Mouse (Mus musculus): ENCODE measurements around the gene Phf14. TPM values are rescaled to one million over a fixed set of nuclear protein-coding genes. Genes with fewer than 3 reads are reported as not detected.
"Not testable (repeated sequence)": the region's sequence is repeated elsewhere in the genome, so short reads cannot be mapped to it uniquely, and the experiment has no call there.

The Phf14 gene
- total RNA-seq (2014; rRNA removed) (81.5 and 84.4 TPM in 2 replicates), polyA plus RNA-seq (2015; fragmentation: Nextera tagmentation; extraction: Ambion mirVana) (86.2 and 89.3 TPM in 2 replicates)

DNA sequence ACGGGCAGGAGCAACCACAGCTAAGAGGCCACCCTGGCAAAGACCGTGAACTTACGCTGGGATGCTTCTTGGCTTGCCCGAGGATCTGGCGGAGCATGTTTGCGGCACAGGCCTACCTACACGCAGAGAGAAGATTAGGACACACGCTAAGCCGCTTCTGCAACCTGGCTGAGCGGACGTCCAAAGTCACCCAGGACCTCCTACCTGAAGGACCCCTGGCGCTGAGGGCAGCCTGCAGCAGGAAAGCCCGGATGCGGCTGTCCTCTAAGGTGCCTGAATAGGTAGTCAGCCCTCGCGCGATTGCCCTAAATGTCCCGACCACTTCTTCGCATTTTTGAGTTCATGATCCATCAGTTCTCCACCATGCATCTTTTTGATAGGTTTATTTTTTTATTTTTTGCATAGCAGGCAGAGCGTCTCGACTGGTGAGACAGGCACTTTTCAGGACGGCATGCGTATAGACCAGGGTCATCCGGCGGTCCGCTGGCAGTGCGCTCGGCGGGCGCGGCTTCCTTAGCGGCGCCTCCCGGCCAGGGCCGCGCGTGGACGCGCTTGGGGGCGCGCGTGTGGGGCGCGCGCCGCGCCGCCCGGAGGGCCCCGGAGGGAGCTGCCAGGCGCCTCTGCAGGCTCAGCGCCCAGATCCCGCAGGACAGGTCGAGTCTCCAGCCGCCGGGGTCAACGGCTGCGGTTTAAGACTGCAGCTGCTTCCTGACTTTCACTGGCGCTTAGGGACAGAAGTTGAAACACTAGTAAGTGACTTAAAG lies at the start of gene Phf14, which contains the start of gene Ndufa4:
Gene Phf14 (plus strand): TSS at position 541 of the 764 bp plus-strand sequence.
Gene Ndufa4 (minus strand): TSS at position 229 of the 764 bp plus-strand sequence.
- peak within 1 kb of the TSS; percentile 82 for H3K4me3 ChIP-seq (ENCODE audit: low read length)
- no peaks in the 10 kb centered on the region for H3K9me3 ChIP-seq (ENCODE audit: low read length)
- ATAC-seq (peak; percentile 98), DNase-seq (ENCODE audit: low spot score) (peak; percentile 94)
- peak within 1 kb of the TSS; percentile 89 for H3K27ac ChIP-seq
- peak within 1 kb of the TSS; percentile 70 for H3K4me2 ChIP-seq (ENCODE audit: low read depth, low read length)
- under 1% methylated on average over 55 of the region's 59 CpGs for WGBS
- no peaks in the 10 kb centered on the region for H3K27me3 ChIP-seq (ENCODE audit: insufficient read depth, low read length)
- peak within 1 kb of the TSS; percentile 91 for H3K9ac ChIP-seq (replicated peaks; ENCODE audit: low read length)
- H3K36me3 ChIP-seq (ENCODE audit: insufficient read depth, low read length): peaks cover 3% of the 10 kb centered on the region; the same call in 1 of the 2 replicates
- H3K4me1 ChIP-seq (ENCODE audit: insufficient read depth, low read length): peaks cover 14% of the 10 kb centered on the region
- no peak; the same call in none of the 2 replicates for TF ChIP-seq CTCF (IDR thresholded peaks at IDR 0.05; ENCODE audit: low read depth)

DNA sequence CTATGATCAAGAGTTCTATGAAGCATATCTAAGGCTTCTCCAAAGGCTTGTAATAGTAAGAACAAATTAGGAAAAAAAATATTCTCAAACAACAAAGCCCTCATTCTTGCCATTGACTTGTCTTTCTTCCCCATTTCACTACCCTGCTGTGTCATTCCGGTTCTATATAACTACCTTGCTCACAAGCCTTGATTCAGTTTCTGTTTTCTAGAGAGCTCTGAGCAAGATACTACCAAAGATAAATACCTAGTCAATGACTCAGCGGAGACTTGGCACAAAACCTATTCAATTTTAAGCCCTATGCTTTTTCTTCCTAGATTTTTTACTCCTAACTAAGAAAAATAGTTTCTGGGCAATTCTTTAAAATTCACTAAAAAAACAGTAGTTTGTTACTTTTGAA lies 32.2 kb upstream of the Phf14 start:
- not testable (repeated sequence) for DNase-seq (ENCODE audit: low spot score); H3K27me3 ChIP-seq (ENCODE audit: insufficient read depth, low read length); H3K36me3 ChIP-seq (ENCODE audit: insufficient read depth, low read length); H3K4me3 ChIP-seq (ENCODE audit: low read length); H3K4me1 ChIP-seq (ENCODE audit: insufficient read depth, low read length); H3K9me3 ChIP-seq (ENCODE audit: low read length); H3K9ac ChIP-seq (replicated peaks; ENCODE audit: low read length); H3K4me2 ChIP-seq (ENCODE audit: low read depth, low read length); H3K27ac ChIP-seq; ATAC-seq
- no CpG with 5 or more reads among the region's 2 CpGs for WGBS

DNA sequence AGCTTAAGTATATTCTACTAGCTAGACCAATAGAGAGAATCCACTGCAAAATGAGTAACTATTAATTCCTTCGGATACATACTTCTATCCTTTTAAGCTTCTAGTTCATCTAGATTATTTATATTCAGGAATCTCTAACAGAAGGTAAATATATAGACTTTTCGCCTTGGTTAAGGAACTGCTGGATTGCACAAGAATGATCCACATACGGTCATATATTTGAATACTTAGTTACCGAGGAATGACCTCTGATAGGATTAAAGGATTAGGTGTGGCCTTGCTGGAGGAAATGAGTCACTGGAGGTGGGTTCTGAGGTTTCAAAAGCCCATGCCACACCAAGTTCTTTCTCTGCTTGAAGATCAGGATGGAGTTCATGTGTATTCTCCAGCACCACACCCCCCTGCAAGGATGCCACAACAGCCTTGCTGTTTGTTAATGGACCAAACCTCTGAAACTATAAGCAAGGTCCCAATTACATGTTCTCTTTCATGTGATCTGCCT lies 6.7 kb upstream of the Phf14 start:
- Histone ChIP-seq H3K9ac (replicated peaks; ENCODE audit: low read length) (no peak overlapping the region), H3K9me3 (ENCODE audit: low read length) (no peaks in the 10 kb centered on the region), H3K4me3 (ENCODE audit: low read length) (no peak overlapping the region), H3K27ac (no peak overlapping the region), H3K4me2 (ENCODE audit: low read depth, low read length) (no peak overlapping the region), H3K36me3 (ENCODE audit: insufficient read depth, low read length) (peaks cover 20% of the 10 kb centered on the region; the same call in 1 of the 2 replicates), H3K27me3 (ENCODE audit: insufficient read depth, low read length) (no peaks in the 10 kb centered on the region), H3K4me1 (ENCODE audit: insufficient read depth, low read length) (peaks cover 4% of the 10 kb centered on the region; the same call in 1 of the 2 replicates)
- ATAC-seq: no peak
- 87% methylated on average over 4 of the region's 4 CpGs for WGBS
- no peak for TF ChIP-seq CTCF (IDR thresholded peaks at IDR 0.05; ENCODE audit: low read depth)
- no peak for DNase-seq (ENCODE audit: low spot score)

DNA sequence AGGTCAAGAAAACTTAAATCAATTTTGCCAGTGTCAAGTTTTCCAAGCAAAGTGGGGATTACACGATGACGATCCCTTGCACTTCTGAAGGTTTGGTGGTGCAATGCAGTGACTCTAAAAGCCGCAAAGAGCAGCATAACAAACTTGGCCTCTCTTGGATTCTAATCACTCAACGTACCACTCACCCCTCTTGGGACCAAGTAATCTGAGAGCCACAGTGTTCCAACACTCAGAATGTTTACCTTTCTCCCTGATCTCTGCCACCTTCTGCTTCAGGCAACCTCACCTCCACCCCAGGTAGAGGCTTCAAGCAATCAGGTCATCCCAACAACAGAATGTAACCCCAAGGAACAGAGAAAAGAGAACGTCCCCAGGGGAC lies 730 bp upstream of the Phf14 start:
- ATAC-seq: peak; percentile 35; the same call in 1 of the 2 replicates

DNA sequence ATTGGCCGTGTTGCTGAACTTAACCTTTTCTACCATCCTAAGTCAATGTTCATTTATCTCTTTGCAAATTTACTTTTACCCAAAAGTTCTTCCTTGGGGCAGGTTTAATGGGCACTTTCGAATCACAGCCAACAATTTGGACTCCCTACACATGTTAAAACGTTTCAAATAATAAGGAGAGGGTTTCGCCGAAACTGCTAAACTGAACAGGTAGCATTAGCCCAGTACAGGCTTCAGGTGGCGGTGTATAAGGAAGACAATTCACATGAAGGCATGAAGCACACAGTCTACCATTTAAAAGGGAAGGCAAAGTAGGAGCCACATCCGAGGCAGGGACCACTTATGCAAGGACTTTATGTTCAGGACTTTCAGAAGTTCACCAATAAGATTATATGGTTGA lies 561 bp downstream of the Phf14 start:
- H3K4me2 ChIP-seq (ENCODE audit: low read depth, low read length): peak overlapping the region; percentile 70

More for the DNA sequence above, 730 bp upstream of the Phf14 start:
- WGBS: 0% methylated on average over 5 of the region's 5 CpGs
- peak overlapping the region; percentile 91 for H3K9ac ChIP-seq (replicated peaks; ENCODE audit: low read length)
- peak; percentile 30 for DNase-seq (ENCODE audit: low spot score)
- no peaks in the 10 kb centered on the region for H3K9me3 ChIP-seq (ENCODE audit: low read length)
- H3K27me3 ChIP-seq (ENCODE audit: insufficient read depth, low read length): no peaks in the 10 kb centered on the region
- H3K36me3 ChIP-seq (ENCODE audit: insufficient read depth, low read length): peaks cover 3% of the 10 kb centered on the region; the same call in 1 of the 2 replicates
- H3K4me3 ChIP-seq (ENCODE audit: low read length): peak overlapping the region; percentile 82
- peaks cover 14% of the 10 kb centered on the region for H3K4me1 ChIP-seq (ENCODE audit: insufficient read depth, low read length)
- peak overlapping the region; percentile 70 for H3K4me2 ChIP-seq (ENCODE audit: low read depth, low read length)
- no peak for TF ChIP-seq CTCF (IDR thresholded peaks at IDR 0.05; ENCODE audit: low read depth)
- peak overlapping the region; percentile 89 for H3K27ac ChIP-seq

DNA sequence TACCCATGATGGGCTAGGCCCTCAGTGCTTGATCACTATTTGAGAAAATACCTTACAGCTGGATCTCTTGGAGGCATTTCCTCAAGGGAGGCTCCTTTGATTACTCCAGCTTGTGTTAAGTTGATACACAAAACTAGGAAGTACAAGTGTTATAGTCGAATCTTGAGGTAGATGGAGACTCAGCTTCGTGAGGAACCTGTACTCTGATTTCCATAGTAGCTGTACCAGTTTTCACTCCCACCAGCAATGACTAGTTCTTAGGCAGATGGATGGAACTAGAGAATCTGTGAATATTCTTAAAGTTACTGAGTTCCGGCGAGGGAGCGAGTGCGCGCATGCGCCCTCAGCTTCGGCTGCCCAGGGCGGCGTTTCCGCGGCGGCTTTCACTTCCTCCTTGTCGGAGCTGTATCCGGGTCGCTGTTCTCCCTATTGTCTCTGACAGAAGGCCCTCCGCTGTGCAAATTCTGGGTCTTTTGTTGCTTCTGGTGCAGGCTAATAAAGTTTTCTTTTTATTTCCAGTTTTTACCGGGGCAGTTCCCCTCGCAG lies 18.0 kb downstream of the Phf14 start:
- peak overlapping the region; percentile 67 for H3K4me2 ChIP-seq (ENCODE audit: low read depth, low read length)
- 1% methylated on average over 20 of the region's 20 CpGs for WGBS
- ATAC-seq: peak; percentile 97

More for the DNA sequence above, 561 bp downstream of the Phf14 start:
- peak overlapping the region; percentile 89; the same call in 1 of the 2 replicates for H3K27ac ChIP-seq
- H3K27me3 ChIP-seq (ENCODE audit: insufficient read depth, low read length): no peaks in the 10 kb centered on the region
- no peaks in the 10 kb centered on the region for H3K9me3 ChIP-seq (ENCODE audit: low read length)
- peaks cover 14% of the 10 kb centered on the region for H3K4me1 ChIP-seq (ENCODE audit: insufficient read depth, low read length)
- peaks cover 3% of the 10 kb centered on the region; the same call in 1 of the 2 replicates for H3K36me3 ChIP-seq (ENCODE audit: insufficient read depth, low read length)
- TF ChIP-seq CTCF (IDR thresholded peaks at IDR 0.05; ENCODE audit: low read depth): peak; percentile 22
- H3K4me3 ChIP-seq (ENCODE audit: low read length): peak overlapping the region; percentile 82
- peak overlapping the region; percentile 91 for H3K9ac ChIP-seq (replicated peaks; ENCODE audit: low read length)
- ATAC-seq (no peak), DNase-seq (ENCODE audit: low spot score) (peak; percentile 9)
- 27% methylated on average over 7 of the region's 7 CpGs for WGBS

More for the DNA sequence above, 18.0 kb downstream of the Phf14 start:
- Histone ChIP-seq H3K9ac (replicated peaks; ENCODE audit: low read length) (peak overlapping the region; percentile 99), H3K4me1 (ENCODE audit: insufficient read depth, low read length) (peaks cover 14% of the 10 kb centered on the region; the same call in 1 of the 2 replicates), H3K27ac (peak overlapping the region; percentile 100), H3K9me3 (ENCODE audit: low read length) (no peaks in the 10 kb centered on the region), H3K4me3 (ENCODE audit: low read length) (peak overlapping the region; percentile 81), H3K27me3 (ENCODE audit: insufficient read depth, low read length) (no peaks in the 10 kb centered on the region), H3K36me3 (ENCODE audit: insufficient read depth, low read length) (0 out of 2 replicates have a peak, but pooled peaks cover 5% of the 10 kb centered on the region)
- no peak for TF ChIP-seq CTCF (IDR thresholded peaks at IDR 0.05; ENCODE audit: low read depth)
- DNase-seq (ENCODE audit: low spot score): peak; percentile 95

Measured in hindbrain, postnatal 0 days (tissue).